In the genomic region with DNA sequence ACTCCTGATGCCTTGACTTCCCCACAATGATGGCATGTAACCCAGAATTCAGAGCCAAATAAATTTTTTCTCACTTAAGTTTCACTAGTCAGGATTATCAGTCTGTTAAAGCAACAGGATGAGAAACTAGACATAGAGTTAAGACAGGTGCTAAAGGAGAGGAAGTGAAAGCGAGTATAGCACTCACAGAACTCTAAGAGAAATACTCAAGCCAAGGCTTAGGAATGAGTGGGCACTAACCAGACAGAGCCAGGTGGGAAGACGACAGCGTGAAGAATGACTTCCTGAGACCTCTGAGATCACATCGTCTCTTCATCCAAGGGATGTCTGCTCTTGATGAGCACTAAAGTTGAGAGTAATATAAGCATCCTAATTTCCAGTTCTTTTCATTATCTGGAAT, we compare ENCODE assay signal across 31 mouse cellular contexts.
"Had no signal": no experiment of that assay in that cellular context is flagged by ENCODE, and none has a peak within 500 bp of the region (broad histone marks: within the 10 kb centered on the region; RNA-seq: fewer than 3 reads in every experiment).

No protein-coding gene starts in this region.

- DNase-seq: left cerebral cortex, postnatal 4 days; liver; liver, embryonic 13.5 days; liver, postnatal 0 days; lung, adult 18-20 months; lung, adult 2 months; lung, embryonic 14.5 days; lung, postnatal 10 days; lung, postnatal 14 days; lung, postnatal 36 days; lung, postnatal 4 days; midbrain, embryonic 14.5 days had no signal

- H3K4me1 ChIP-seq: limb, embryonic 10.5 days; limb, embryonic 12.5 days; limb, embryonic 13.5 days; limb, embryonic 15.5 days; liver, embryonic 12.5 days; liver, embryonic 13.5 days; liver, embryonic 15.5 days; lung, embryonic 15.5 days; megakaryocyte, embryonic 14.5 days; midbrain, embryonic 10.5 days; midbrain, embryonic 12.5 days; midbrain, embryonic 13.5 days; midbrain, embryonic 15.5 days had no signal

- H3K27me3 ChIP-seq: limb, embryonic 12.5 days; limb, embryonic 13.5 days; limb, embryonic 15.5 days; liver, embryonic 12.5 days; liver, embryonic 13.5 days; liver, embryonic 15.5 days; lung, embryonic 15.5 days; megakaryocyte, embryonic 14.5 days; midbrain, embryonic 12.5 days; midbrain, embryonic 13.5 days; midbrain, embryonic 15.5 days had no signal

- ATAC-seq: liver, embryonic 12.5 days; liver, postnatal 0 days; lung, postnatal 0 days; midbrain, embryonic 13.5 days; midbrain, embryonic 15.5 days; midbrain, embryonic 16.5 days had no signal

- H3K36me3 ChIP-seq: limb, embryonic 10.5 days; limb, embryonic 13.5 days; limb, embryonic 15.5 days; liver, embryonic 12.5 days; liver, embryonic 13.5 days; liver, embryonic 15.5 days; lung, embryonic 15.5 days; midbrain, embryonic 10.5 days; midbrain, embryonic 12.5 days; midbrain, embryonic 13.5 days; midbrain, embryonic 15.5 days had no signal

- H3K9ac ChIP-seq: limb, embryonic 12.5 days; limb, embryonic 13.5 days; limb, embryonic 15.5 days; liver, embryonic 12.5 days; liver, embryonic 13.5 days; liver, embryonic 14.5 days; liver, embryonic 15.5 days; liver, postnatal 0 days; lung, embryonic 14.5 days; lung, embryonic 15.5 days; midbrain, embryonic 12.5 days; midbrain, embryonic 13.5 days; midbrain, embryonic 15.5 days had no signal

- H3K9me3 ChIP-seq: limb, embryonic 10.5 days; limb, embryonic 12.5 days; limb, embryonic 13.5 days; limb, embryonic 15.5 days; liver, embryonic 12.5 days; liver, embryonic 13.5 days; liver, embryonic 15.5 days; lung, embryonic 15.5 days; megakaryocyte, embryonic 14.5 days; midbrain, embryonic 10.5 days; midbrain, embryonic 12.5 days; midbrain, embryonic 13.5 days; midbrain, embryonic 15.5 days had no signal

- H3K27ac ChIP-seq: left cerebral cortex, adult 2 months; limb, embryonic 10.5 days; limb, embryonic 12.5 days; limb, embryonic 13.5 days; limb, embryonic 15.5 days; liver, embryonic 12.5 days; liver, embryonic 13.5 days; liver, embryonic 14.5 days; liver, embryonic 15.5 days; lung, embryonic 15.5 days; macrophage; midbrain, embryonic 10.5 days; midbrain, embryonic 12.5 days; midbrain, embryonic 13.5 days; midbrain, embryonic 15.5 days had no signal

- H3K4me3 ChIP-seq: left cerebral cortex, adult 2 months; limb, embryonic 10.5 days; limb, embryonic 12.5 days; limb, embryonic 13.5 days; limb, embryonic 15.5 days; liver, embryonic 12.5 days; liver, embryonic 13.5 days; liver, embryonic 15.5 days; lung, embryonic 15.5 days; megakaryocyte, embryonic 14.5 days; midbrain, embryonic 10.5 days; midbrain, embryonic 12.5 days; midbrain, embryonic 13.5 days; midbrain, embryonic 15.5 days; myocyte had no signal

- H3K4me2 ChIP-seq: limb, embryonic 12.5 days; limb, embryonic 13.5 days; limb, embryonic 15.5 days; liver, embryonic 11.5 days; liver, embryonic 12.5 days; liver, embryonic 13.5 days; liver, embryonic 15.5 days; lung, embryonic 14.5 days; lung, embryonic 15.5 days; midbrain, embryonic 12.5 days; midbrain, embryonic 13.5 days; midbrain, embryonic 15.5 days had no signal
